Mouse (Mus musculus) liver (tissue): Measurements from ENCODE around the gene Zpld1.

Source experiments
- DNase-seq: peaks from one replicate; pipeline ENCODE4 v3.0.0-alpha.2; 2020; ENCODE audit warnings: mixed read lengths

Gene Zpld1

GRCm38 (mm10) chr16:55297886-55298285 lies at the start of gene Zpld1:
Gene Zpld1, minus strand, starts transcription at chr16:55297986.
- no peak for DNase-seq

- DNase-seq, result no peak
Measured at GRCm38 (mm10) chr16:55345644-55346043, 47.9 kb upstream of the Zpld1 start.

GRCm38 (mm10) chr16:55321542-55322514 lies 24.0 kb upstream of the Zpld1 start:
- DNase-seq, result no peak

GRCm38 (mm10) chr16:55316996-55317395 lies 19.2 kb upstream of the Zpld1 start:
- DNase-seq, result no peak

GRCm38 (mm10) chr16:55312106-55312505 lies 14.3 kb upstream of the Zpld1 start:
- no peak for DNase-seq

GRCm38 (mm10) chr16:55282696-55283095 lies 15.1 kb downstream of the Zpld1 start:
- no peak for DNase-seq

- DNase-seq, result no peak
Measured at GRCm38 (mm10) chr16:55277447-55277846, 20.3 kb downstream of the Zpld1 start.

- no peak for DNase-seq
Measured at GRCm38 (mm10) chr16:55265281-55265680, 32.5 kb downstream of the Zpld1 start.

GRCm38 (mm10) chr16:55260862-55261574 lies 36.8 kb downstream of the Zpld1 start:
- DNase-seq, result no peak

- no peak for DNase-seq
Measured at GRCm38 (mm10) chr16:55259719-55260118, 38.1 kb downstream of the Zpld1 start.

GRCm38 (mm10) chr16:55240996-55241395 lies 56.8 kb downstream of the Zpld1 start:
- no peak for DNase-seq

GRCm38 (mm10) chr16:55228995-55229622 lies 68.7 kb downstream of the Zpld1 start:
- DNase-seq, result no peak

- DNase-seq, result no peak
Measured at GRCm38 (mm10) chr16:55203945-55204344, 93.8 kb downstream of the Zpld1 start.

- no peak for DNase-seq
Measured at GRCm38 (mm10) chr16:55190397-55190796, 107.4 kb downstream of the Zpld1 start.

- no peak for DNase-seq
Measured at GRCm38 (mm10) chr16:55185370-55185769, 112.4 kb downstream of the Zpld1 start.
